Mouse (Mus musculus) midbrain, postnatal 0 days (tissue): ENCODE results near the gene Ugp2. TPM values are rescaled to one million over a fixed set of nuclear protein-coding genes. Genes with fewer than 3 reads are reported as not detected.

Experiments used
- ATAC-seq: fragments of 200-750 bp; cut with Nextera tagmentation; 2 replicates; pipeline ENCODE4 v1.8.0; 2017; ENCODE audit warnings: moderate number of reproducible peaks, mild to moderate bottlenecking, moderate TSS enrichment, moderate library complexity; ENCODE audit not compliant: low FRiP score
- DNase-seq: peaks from one replicate; pipeline ENCODE4 v3.0.0-alpha.2; 2015; ENCODE audit warnings: low spot score
- H3K27ac ChIP-seq: fragments of 300-500 bp; sonication (generic); 2 replicates; pipeline ENCODE4 v1.5.1; 2014; ENCODE audit warnings: low read depth, mild to moderate bottlenecking, low read length, mixed read lengths
- H3K27me3 ChIP-seq: fragments of 300-500 bp; sonication (generic); 2 replicates; pipeline ENCODE4 v1.6.1; 2014; ENCODE audit warnings: low read length, control low read depth, mixed read lengths; ENCODE audit not compliant: insufficient read depth
- H3K36me3 ChIP-seq: fragments of 300-500 bp; sonication (generic); 2 replicates; pipeline ENCODE4 v1.6.1; 2014; ENCODE audit warnings: low read length, control low read depth, mixed read lengths; ENCODE audit not compliant: insufficient read depth
- H3K4me1 ChIP-seq: fragments of 300-500 bp; sonication (generic); 2 replicates; pipeline ENCODE4 v1.6.1; 2014; ENCODE audit warnings: mild to moderate bottlenecking, control low read depth, antibody characterized with exemption, low read length, mixed read lengths; ENCODE audit not compliant: insufficient read depth
- H3K4me2 ChIP-seq: fragments of 300-500 bp; sonication (generic); 2 replicates; pipeline ENCODE4 v1.6.1; 2014; ENCODE audit warnings: low read depth, mild to moderate bottlenecking, low read length, mixed read lengths; ENCODE audit not compliant: poor library complexity, severe bottlenecking
- H3K4me3 ChIP-seq: fragments of 300-500 bp; sonication (generic); 2 replicates; pipeline ENCODE4 v1.5.1; 2014; ENCODE audit warnings: low read depth, mild to moderate bottlenecking, low read length, moderate library complexity
- H3K9ac ChIP-seq: fragments of 300-500 bp; sonication (generic); replicated peaks from 2 replicates; pipeline ENCODE4 v1.6.1; 2014; ENCODE audit warnings: mild to moderate bottlenecking, low read length, moderate library complexity, mixed read lengths; ENCODE audit not compliant: poor library complexity, severe bottlenecking
- H3K9me3 ChIP-seq: fragments of 300-500 bp; sonication (generic); 2 replicates; pipeline ENCODE4 v1.6.1; 2016; ENCODE audit warnings: low read length, control low read depth
- CTCF ChIP-seq: IDR thresholded peaks from 2 replicates; pipeline ENCODE4 v1.5.1; 2016; ENCODE audit warnings: antibody characterized with exemption, mild to moderate bottlenecking
- WGBS: fragments of 180-500 bp; shearing (Covaris S2); extraction: QIAGEN DNeasy Blood & Tissue Kit; methylation state at CpG from one replicate; pipeline ENCODE4 v1.1.7; 2014; 5-methylcytosine and 5-hydroxymethylcytosine counted together
- polyA plus RNA-seq: library from polyadenylated mRNA; unstranded; fragments of >200 nt; fragmentation: Nextera tagmentation; extraction: Ambion mirVana; gene quantifications from 2 replicates; pipeline ENCODE4 v1.2.1, GENCODE M21; 2015
- total RNA-seq: library from RNA; depleted of rRNA; stranded (reverse); fragments of >200 nt; gene quantifications from 2 replicates; pipeline ENCODE4 v1.2.3, GENCODE M21; 2014

Gene Ugp2
- total and polyA plus RNA-seq, 2 experiments from 2014 or later = 44.8 to 58.8 TPM

DNA sequence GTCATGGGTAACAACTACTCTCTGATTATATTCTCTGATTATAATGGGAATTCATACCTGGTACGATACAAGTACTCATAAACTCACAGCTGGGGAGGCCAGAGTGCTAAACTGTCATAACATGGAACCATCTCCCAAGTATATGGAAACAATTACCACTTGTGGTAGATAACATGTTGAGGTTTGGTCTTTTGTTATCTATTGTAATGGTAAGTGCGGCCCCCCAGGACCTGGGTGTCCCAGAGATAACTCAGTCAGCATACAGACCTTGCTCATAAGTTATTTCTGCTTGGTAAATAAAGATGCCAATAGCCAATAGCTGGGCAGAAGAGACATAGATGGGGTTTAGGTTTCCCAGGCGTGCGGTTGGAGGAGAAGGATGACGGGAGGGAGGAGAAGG, 27.5 kb downstream of the Ugp2 start:
- TF ChIP-seq CTCF = no peak
- ATAC-seq (no peak), DNase-seq (no peak)
- peaks cover 3% of the 10 kb centered on the region; the same call in 1 of the 2 replicates for H3K36me3 ChIP-seq
- H3K9ac ChIP-seq = no peak overlapping the region
- 96% methylated on average over 5 of the region's 5 CpGs for WGBS
- H3K9me3 ChIP-seq = no peaks in the 10 kb centered on the region
- H3K4me3 ChIP-seq = no peak overlapping the region
- H3K27ac ChIP-seq = no peak overlapping the region
- no peaks in the 10 kb centered on the region for H3K4me1 ChIP-seq
- H3K4me2 ChIP-seq = no peak overlapping the region
- H3K27me3 ChIP-seq = no peaks in the 10 kb centered on the region

DNA sequence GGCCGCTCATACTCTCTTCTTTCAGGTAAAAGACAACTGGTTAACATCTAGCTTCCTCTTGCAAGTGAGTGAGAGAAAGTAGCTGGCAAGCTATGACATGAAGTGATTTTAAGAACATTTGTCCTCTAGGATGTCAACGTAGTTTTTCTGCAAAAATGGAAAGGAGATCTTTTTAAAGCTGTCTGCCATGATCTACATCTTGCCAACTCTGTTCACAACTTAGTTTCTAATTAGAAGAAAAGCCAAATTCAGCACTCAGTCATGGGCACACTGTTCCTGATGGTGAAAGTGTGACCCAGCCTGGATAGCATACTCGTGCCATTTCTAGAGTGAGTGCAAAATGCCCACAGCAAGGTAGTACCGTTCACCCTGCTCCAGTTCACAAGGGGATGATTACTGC, 31.9 kb downstream of the Ugp2 start:
- WGBS = 89% methylated on average over 4 of the region's 4 CpGs
- H3K4me1 ChIP-seq = no peaks in the 10 kb centered on the region

DNA sequence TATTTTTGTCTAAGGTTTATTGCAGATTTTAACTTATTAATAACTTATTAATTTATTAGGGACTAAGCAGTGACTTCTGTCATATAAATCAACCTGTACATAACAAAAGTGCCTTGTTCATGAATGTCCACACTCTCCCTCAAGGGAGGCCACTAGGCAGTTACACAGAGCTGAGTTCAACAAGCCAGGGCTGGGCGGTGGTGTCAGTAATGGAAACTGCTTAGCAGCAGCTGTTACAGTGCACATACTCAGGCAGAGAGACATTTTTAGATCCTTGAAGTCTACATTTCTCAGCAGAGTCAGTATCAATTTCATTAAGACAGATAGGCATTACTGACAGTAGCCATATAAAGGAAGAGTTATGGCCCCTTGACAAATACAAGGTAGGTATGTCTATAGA, 33.1 kb downstream of the Ugp2 start:
- no peak overlapping the region for H3K9ac ChIP-seq
- no peak overlapping the region for H3K4me3 ChIP-seq
- H3K4me2 ChIP-seq = no peak overlapping the region
- no peaks in the 10 kb centered on the region for H3K27me3 ChIP-seq
- ATAC-seq = no peak
- TF ChIP-seq CTCF = no peak
- no peak for DNase-seq
- H3K9me3 ChIP-seq = no peaks in the 10 kb centered on the region
- 97% methylated on average over 1 of the region's 1 CpGs for WGBS
- H3K36me3 ChIP-seq = no peaks in the 10 kb centered on the region
- no peaks in the 10 kb centered on the region for H3K4me1 ChIP-seq
- no peak overlapping the region for H3K27ac ChIP-seq

More for the DNA sequence above, 31.9 kb downstream of the Ugp2 start:
- H3K27ac ChIP-seq = no peak overlapping the region
- no peaks in the 10 kb centered on the region for H3K27me3 ChIP-seq
- no peak overlapping the region for H3K4me2 ChIP-seq
- H3K36me3 ChIP-seq = no peaks in the 10 kb centered on the region
- no peak overlapping the region for H3K9ac ChIP-seq
- no peak for TF ChIP-seq CTCF
- no peak for DNase-seq
- no peak overlapping the region for H3K4me3 ChIP-seq
- no peak for ATAC-seq
- no peaks in the 10 kb centered on the region for H3K9me3 ChIP-seq

DNA sequence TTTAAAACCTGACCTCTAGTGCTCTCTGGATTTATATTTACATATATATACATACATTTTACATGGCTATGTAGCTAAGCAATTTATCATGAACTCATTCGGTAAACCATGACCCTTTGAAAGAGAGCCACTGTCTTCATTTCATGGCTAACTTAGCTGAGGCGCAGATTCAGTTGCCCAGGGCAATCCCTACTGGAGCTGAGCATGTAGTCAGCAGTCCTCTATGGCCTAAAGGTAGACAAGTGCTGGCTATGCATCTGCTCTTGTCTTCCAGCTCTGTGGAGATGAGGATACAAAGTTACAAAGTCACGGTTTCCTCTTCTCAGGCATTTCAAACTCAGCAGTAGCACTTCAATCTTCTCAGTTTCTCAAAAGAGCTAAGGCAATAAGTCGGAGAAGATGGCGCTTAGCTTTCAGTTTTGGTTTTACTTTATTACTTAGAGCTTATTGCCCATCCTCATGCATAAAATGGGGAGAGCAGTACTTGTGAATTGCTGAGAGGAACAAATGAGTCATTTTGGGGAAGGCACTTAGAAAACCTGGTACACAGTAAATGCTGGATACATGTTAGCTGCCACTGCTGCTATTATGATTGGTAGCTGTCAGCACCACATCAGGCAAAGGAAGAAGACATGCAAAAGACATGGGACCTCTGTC, 38.2 kb downstream of the Ugp2 start:
- H3K9ac ChIP-seq = no peak overlapping the region
- no peak overlapping the region for H3K4me2 ChIP-seq

DNA sequence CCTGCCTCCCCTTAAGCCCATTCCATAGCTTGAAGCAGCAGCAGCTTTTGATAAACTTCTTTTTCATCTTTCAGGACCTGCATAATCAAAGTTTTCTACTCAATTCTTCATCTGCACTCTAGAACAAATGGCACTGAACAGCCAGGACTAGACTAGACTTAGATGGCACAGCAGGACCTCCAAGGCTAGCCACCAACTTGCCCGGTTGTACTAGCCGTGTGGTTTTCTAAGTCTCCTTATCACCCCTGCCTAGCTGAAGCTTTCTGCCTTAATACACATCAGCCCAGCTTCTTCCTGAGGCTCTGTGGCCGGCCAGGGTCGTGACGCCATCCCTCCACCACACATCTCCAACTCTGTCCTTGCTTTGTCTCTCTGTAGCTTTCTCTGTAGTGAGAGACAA, 42.9 kb downstream of the Ugp2 start:
- TF ChIP-seq CTCF = no peak

More for the DNA sequence above, 38.2 kb downstream of the Ugp2 start:
- TF ChIP-seq CTCF = no peak
- 92% methylated on average over 5 of the region's 5 CpGs for WGBS
- ATAC-seq (no peak), DNase-seq (no peak)
- H3K9me3 ChIP-seq = no peaks in the 10 kb centered on the region
- no peak overlapping the region for H3K4me3 ChIP-seq
- no peaks in the 10 kb centered on the region for H3K27me3 ChIP-seq
- H3K36me3 ChIP-seq = peaks cover 6% of the 10 kb centered on the region; the same call in 1 of the 2 replicates
- H3K27ac ChIP-seq = no peak overlapping the region
- H3K4me1 ChIP-seq = no peaks in the 10 kb centered on the region

DNA sequence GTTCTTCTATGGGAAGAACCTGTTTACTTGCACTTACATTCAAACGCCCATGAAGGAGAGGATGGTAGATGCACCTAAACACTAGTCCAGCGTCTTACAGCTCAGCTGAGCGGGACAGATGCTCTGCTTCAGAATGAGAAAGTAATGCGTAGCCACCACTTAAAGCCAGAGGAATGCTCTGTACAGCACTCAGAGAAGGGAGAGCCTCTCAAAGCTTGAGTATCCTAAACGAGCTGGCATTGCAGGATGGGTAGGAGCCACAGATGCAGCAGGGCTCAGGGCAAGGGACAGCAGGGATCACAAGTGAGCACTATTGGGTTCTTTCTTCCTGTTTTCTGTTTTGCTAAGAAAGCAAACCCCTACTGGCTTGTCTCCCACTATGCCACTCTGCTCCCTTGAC, 43.5 kb downstream of the Ugp2 start:
- no peak for DNase-seq
- TF ChIP-seq CTCF = no peak
- Histone ChIP-seq H3K4me2 (no peak overlapping the region), H3K4me1 (no peaks in the 10 kb centered on the region), H3K27ac (no peak overlapping the region), H3K36me3 (peaks cover 12% of the 10 kb centered on the region; the same call in 1 of the 2 replicates), H3K9ac (no peak overlapping the region), H3K4me3 (no peak overlapping the region), H3K9me3 (no peaks in the 10 kb centered on the region), H3K27me3 (no peaks in the 10 kb centered on the region)
- ATAC-seq = no peak
- 92% methylated on average over 5 of the region's 5 CpGs for WGBS

More for the DNA sequence above, 42.9 kb downstream of the Ugp2 start:
- no peaks in the 10 kb centered on the region for H3K4me1 ChIP-seq
- H3K27me3 ChIP-seq = no peaks in the 10 kb centered on the region
- H3K9ac ChIP-seq = no peak overlapping the region
- H3K9me3 ChIP-seq = no peaks in the 10 kb centered on the region
- DNase-seq = no peak
- no peak overlapping the region for H3K4me2 ChIP-seq
- no peak overlapping the region for H3K4me3 ChIP-seq
- ATAC-seq = no peak
- no peak overlapping the region for H3K27ac ChIP-seq
- WGBS = 92% methylated on average over 5 of the region's 5 CpGs
- H3K36me3 ChIP-seq = peaks cover 12% of the 10 kb centered on the region; the same call in 1 of the 2 replicates
